Mouse (Mus musculus): ENCODE measurements around the gene Fras1.

GRCm38 (mm10) chr5:96498083-96498482, 124.3 kb downstream of the Fras1 start:
- TF ChIP-seq POLR2A (IDR thresholded peaks at IDR 0.05; ENCODE audit: borderline replicate concordance, low read depth, low read length) (no peak), CTCF (IDR thresholded peaks at IDR 0.05; ENCODE audit: low read depth, low read length) (no peak)
